Mouse (Mus musculus): ENCODE results near the gene Sipa1l1. TPM values are rescaled to one million over a fixed set of nuclear protein-coding genes. Genes with fewer than 3 reads are reported as not detected.

Gene Sipa1l1
- polyA plus RNA-seq, 1 experiment from 2014 or later = 25.6 TPM

GRCm38 (mm10) chr12:82321397-82321796 is 152.3 kb downstream of the Sipa1l1 start:
- no peaks in the 10 kb centered on the region for H3K27me3 ChIP-seq
- 80% methylated on average over 8 of the region's 8 CpGs for WGBS
- H3K36me3 ChIP-seq = no peaks in the 10 kb centered on the region
- no peak for ATAC-seq (replicated peaks)
- H3K27ac ChIP-seq (replicated peaks) = peak overlapping the region; percentile 38; the same call in 1 of the 2 replicates
- peaks cover under 1% of the 10 kb centered on the region; the same call in 1 of the 2 replicates for H3K4me1 ChIP-seq
- H3K4me2 ChIP-seq (replicated peaks) = no peak overlapping the region
- H3K9me3 ChIP-seq = no peaks in the 10 kb centered on the region
- H3K4me3 ChIP-seq = no peak overlapping the region
- no peak overlapping the region for H3K9ac ChIP-seq (replicated peaks)

DNA sequence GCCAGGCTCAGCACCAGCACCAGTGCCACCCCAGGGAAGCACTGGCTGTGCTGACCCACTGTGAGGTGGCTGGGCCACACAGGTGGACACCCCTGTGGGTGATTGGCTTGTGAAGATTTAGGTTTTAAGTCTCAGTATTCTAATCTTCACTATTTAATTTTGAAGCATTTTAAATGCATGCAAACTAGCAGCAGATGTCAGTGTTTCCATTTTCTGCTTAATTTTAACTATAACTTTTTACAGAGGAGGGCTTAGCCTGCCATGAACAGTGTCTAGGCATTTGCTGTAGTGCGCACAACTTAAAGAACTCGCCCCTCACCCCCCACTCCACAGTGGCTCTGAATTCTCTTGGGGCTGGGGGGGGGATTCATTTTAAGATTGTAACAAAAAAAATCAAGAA is 152.7 kb downstream of the Sipa1l1 start:
- 90% methylated on average over 2 of the region's 2 CpGs for WGBS

GRCm38 (mm10) chr12:82322759-82323451 is 153.8 kb downstream of the Sipa1l1 start:
- Histone ChIP-seq H3K4me1 (peaks cover 3% of the 10 kb centered on the region; the same call in 1 of the 2 replicates), H3K27me3 (no peaks in the 10 kb centered on the region), H3K9me3 (no peaks in the 10 kb centered on the region), H3K4me2 (replicated peaks) (no peak overlapping the region), H3K9ac (replicated peaks) (no peak overlapping the region), H3K27ac (replicated peaks) (no peak overlapping the region), H3K4me3 (no peak overlapping the region), H3K36me3 (no peaks in the 10 kb centered on the region)
- 77% methylated on average over 7 of the region's 7 CpGs for WGBS
- ATAC-seq (replicated peaks) = no peak

More for the DNA sequence above, 152.7 kb downstream of the Sipa1l1 start:
- peak overlapping the region; percentile 38; the same call in 1 of the 2 replicates for H3K27ac ChIP-seq (replicated peaks)
- H3K27me3 ChIP-seq = no peaks in the 10 kb centered on the region
- no peaks in the 10 kb centered on the region for H3K9me3 ChIP-seq
- H3K4me1 ChIP-seq = peaks cover 3% of the 10 kb centered on the region; the same call in 1 of the 2 replicates
- no peak overlapping the region for H3K4me3 ChIP-seq
- no peak overlapping the region for H3K9ac ChIP-seq (replicated peaks)
- no peak for ATAC-seq (replicated peaks)
- no peak overlapping the region for H3K4me2 ChIP-seq (replicated peaks)
- no peaks in the 10 kb centered on the region for H3K36me3 ChIP-seq

- no peak overlapping the region for H3K27ac ChIP-seq (replicated peaks)
- 64% methylated on average over 5 of the region's 5 CpGs for WGBS
Measured at GRCm38 (mm10) chr12:82324621-82325020, 155.5 kb downstream of the Sipa1l1 start.

DNA sequence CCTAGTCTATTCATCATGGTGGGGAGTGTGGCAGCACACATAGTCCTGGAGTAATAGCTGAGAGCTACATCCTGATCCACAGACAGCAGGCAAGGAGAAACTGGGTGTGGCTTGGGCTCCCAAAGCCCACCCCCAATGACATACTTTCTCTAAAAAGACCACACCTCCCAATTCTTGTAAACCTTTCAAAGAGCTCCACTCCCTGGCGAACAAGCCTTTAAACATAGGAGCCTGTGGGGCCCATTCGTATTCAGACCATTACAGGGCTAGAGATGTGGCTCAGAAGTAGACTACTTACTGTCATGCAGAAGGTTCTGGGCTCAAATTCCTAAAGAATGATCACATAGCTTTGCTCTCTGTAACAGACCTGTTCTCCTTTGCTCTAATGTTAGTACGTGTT is 156.4 kb downstream of the Sipa1l1 start:
- Histone ChIP-seq H3K9ac (replicated peaks) (no peak overlapping the region), H3K27ac (replicated peaks) (no peak overlapping the region), H3K4me1 (peaks cover 3% of the 10 kb centered on the region; the same call in 1 of the 2 replicates), H3K36me3 (no peaks in the 10 kb centered on the region), H3K4me2 (replicated peaks) (no peak overlapping the region), H3K27me3 (no peaks in the 10 kb centered on the region), H3K4me3 (no peak overlapping the region), H3K9me3 (no peaks in the 10 kb centered on the region)
- 83% methylated on average over 3 of the region's 3 CpGs for WGBS
- ATAC-seq (replicated peaks) = no peak

More at GRCm38 (mm10) chr12:82324621-82325020, 155.5 kb downstream of the Sipa1l1 start:
- H3K4me3 ChIP-seq = no peak overlapping the region
- H3K27me3 ChIP-seq = no peaks in the 10 kb centered on the region
- no peak for ATAC-seq (replicated peaks)
- no peak overlapping the region for H3K9ac ChIP-seq (replicated peaks)
- peaks cover 3% of the 10 kb centered on the region; the same call in 1 of the 2 replicates for H3K4me1 ChIP-seq
- H3K9me3 ChIP-seq = no peaks in the 10 kb centered on the region
- H3K4me2 ChIP-seq (replicated peaks) = no peak overlapping the region
- no peaks in the 10 kb centered on the region for H3K36me3 ChIP-seq

DNA sequence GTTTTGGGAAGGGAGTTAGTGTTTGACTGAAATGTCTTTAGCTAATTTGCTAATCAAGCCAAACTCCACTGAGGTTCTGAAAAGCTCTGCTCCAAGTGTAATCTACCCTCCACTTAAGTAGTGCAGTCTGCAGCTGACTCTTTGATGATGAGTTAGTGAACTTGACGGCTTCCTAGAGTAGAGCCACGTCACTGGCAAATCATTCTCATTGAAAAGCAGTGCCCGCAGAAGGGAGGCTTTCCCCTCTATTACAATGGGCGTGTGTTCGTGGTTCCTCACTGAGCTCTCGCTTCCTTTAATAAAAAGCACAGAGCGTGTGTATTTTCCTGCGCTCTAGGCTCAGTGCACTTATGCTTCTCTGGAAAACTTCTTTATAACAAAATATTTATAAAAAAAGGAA is 157.3 kb downstream of the Sipa1l1 start:
- Histone ChIP-seq H3K4me3 (no peak overlapping the region), H3K4me2 (replicated peaks) (no peak overlapping the region), H3K36me3 (no peaks in the 10 kb centered on the region), H3K9ac (replicated peaks) (no peak overlapping the region), H3K4me1 (peaks cover 3% of the 10 kb centered on the region; the same call in 1 of the 2 replicates), H3K9me3 (no peaks in the 10 kb centered on the region), H3K27me3 (no peaks in the 10 kb centered on the region), H3K27ac (replicated peaks) (no peak overlapping the region)
- no peak for ATAC-seq (replicated peaks)
- 48% methylated on average over 8 of the region's 8 CpGs for WGBS

DNA sequence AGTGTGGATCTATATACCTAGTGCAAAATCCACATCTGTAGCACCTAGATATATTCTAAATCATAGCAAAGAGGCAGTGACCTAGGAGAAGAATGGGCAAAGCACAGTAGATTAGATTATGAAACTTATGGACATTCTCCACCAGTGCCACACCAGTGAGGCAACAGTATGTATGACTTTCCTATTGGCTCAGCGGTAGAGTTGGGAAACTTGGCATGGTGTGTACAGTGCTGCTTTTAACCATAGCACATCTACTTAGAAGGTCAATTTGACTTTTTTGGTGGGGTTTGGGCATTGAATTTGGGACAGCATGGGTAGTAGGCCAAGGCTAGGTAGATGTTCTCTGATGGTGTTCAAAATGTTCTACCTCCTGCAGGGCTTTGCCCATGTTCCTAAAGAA is 159.0 kb downstream of the Sipa1l1 start:
- ATAC-seq (replicated peaks) = no peak
- no peak overlapping the region for H3K9ac ChIP-seq (replicated peaks)
- 95% methylated on average over 1 of the region's 1 CpGs for WGBS
- no peak overlapping the region for H3K27ac ChIP-seq (replicated peaks)
- H3K36me3 ChIP-seq = no peaks in the 10 kb centered on the region
- H3K4me2 ChIP-seq (replicated peaks) = no peak overlapping the region
- H3K27me3 ChIP-seq = no peaks in the 10 kb centered on the region
- H3K9me3 ChIP-seq = no peaks in the 10 kb centered on the region
- no peak overlapping the region for H3K4me3 ChIP-seq
- peaks cover 3% of the 10 kb centered on the region; the same call in 1 of the 2 replicates for H3K4me1 ChIP-seq

GRCm38 (mm10) chr12:82332836-82333614 is 163.9 kb downstream of the Sipa1l1 start:
- no peak overlapping the region for H3K4me3 ChIP-seq
- H3K9me3 ChIP-seq = no peaks in the 10 kb centered on the region
- H3K4me2 ChIP-seq (replicated peaks) = no peak overlapping the region
- no peak overlapping the region for H3K9ac ChIP-seq (replicated peaks)
- peaks cover 20% of the 10 kb centered on the region for H3K4me1 ChIP-seq
- H3K36me3 ChIP-seq = no peaks in the 10 kb centered on the region
- 91% methylated on average over 12 of the region's 12 CpGs for WGBS
- no peak overlapping the region for H3K27ac ChIP-seq (replicated peaks)
- H3K27me3 ChIP-seq = no peaks in the 10 kb centered on the region
- ATAC-seq (replicated peaks) = no peak

GRCm38 (mm10) chr12:82333999-82334398 is 164.9 kb downstream of the Sipa1l1 start:
- no peaks in the 10 kb centered on the region for H3K9me3 ChIP-seq
- H3K4me3 ChIP-seq = no peak overlapping the region
- H3K27ac ChIP-seq (replicated peaks) = 0 out of 2 replicates have a peak overlapping the region, but pooled peaks have one; percentile 68
- H3K9ac ChIP-seq (replicated peaks) = no peak overlapping the region
- peaks cover 26% of the 10 kb centered on the region for H3K4me1 ChIP-seq
- H3K4me2 ChIP-seq (replicated peaks) = no peak overlapping the region
- no peaks in the 10 kb centered on the region for H3K27me3 ChIP-seq
- no peak for ATAC-seq (replicated peaks)
- no peaks in the 10 kb centered on the region for H3K36me3 ChIP-seq
- WGBS = 68% methylated on average over 5 of the region's 5 CpGs

GRCm38 (mm10) chr12:82334550-82334949 is 165.4 kb downstream of the Sipa1l1 start:
- no peak overlapping the region for H3K4me3 ChIP-seq
- peaks cover 32% of the 10 kb centered on the region for H3K4me1 ChIP-seq
- H3K9me3 ChIP-seq = no peaks in the 10 kb centered on the region
- WGBS = 28% methylated on average over 4 of the region's 4 CpGs
- no peak overlapping the region for H3K9ac ChIP-seq (replicated peaks)
- no peaks in the 10 kb centered on the region for H3K27me3 ChIP-seq
- H3K4me2 ChIP-seq (replicated peaks) = no peak overlapping the region
- ATAC-seq (replicated peaks) = no peak
- H3K27ac ChIP-seq (replicated peaks) = peak overlapping the region; percentile 68
- H3K36me3 ChIP-seq = no peaks in the 10 kb centered on the region

DNA sequence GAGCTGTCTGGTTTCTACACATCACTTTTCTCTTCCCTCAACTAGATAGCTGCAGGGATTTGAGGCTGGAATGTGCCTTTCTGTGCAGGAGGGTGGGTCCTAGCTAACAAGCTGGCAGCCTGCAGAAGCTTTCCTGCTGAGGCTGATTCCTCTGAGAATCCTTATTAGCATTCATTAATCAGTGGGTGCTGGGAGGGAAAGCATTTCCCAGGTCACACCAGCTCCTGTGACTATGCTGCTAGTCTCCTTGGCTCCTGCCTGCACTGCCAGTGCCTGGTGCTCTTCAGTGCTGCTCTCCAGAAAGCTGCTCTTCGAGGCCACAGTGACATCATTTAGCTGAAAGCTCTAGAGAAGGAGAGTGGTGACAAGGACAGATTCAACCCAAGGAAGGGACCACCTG is 166.0 kb downstream of the Sipa1l1 start:
- H3K36me3 ChIP-seq = no peaks in the 10 kb centered on the region
- WGBS = 0% methylated on average over 1 of the region's 1 CpGs
- H3K27me3 ChIP-seq = no peaks in the 10 kb centered on the region
- H3K4me2 ChIP-seq (replicated peaks) = no peak overlapping the region
- H3K4me3 ChIP-seq = no peak overlapping the region
- ATAC-seq (replicated peaks) = peak; percentile 65
- no peak overlapping the region; the same call in 1 of the 2 replicates for H3K9ac ChIP-seq (replicated peaks)
- H3K9me3 ChIP-seq = no peaks in the 10 kb centered on the region
- H3K4me1 ChIP-seq = peaks cover 37% of the 10 kb centered on the region
- peak overlapping the region; percentile 68 for H3K27ac ChIP-seq (replicated peaks)

DNA sequence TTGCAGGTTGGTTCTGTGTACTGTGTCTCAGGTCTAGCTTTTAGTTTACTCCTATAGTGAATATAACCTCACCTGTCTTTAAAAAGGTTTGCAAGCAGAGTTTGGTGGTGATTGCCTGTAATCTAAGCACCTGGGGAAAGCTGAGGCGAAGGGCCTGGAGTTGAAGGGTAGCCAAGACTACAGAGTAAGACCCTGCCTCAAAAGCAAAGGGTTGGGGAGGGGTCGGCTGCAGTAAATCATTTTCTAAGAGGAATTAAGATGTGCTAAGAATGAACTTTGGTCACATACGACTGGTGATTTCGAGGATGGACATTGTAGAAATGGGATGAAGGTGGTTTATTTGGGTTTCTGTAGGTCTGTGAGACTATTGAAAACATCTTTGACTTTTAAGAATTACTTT is 169.4 kb downstream of the Sipa1l1 start:
- 81% methylated on average over 4 of the region's 4 CpGs for WGBS
- H3K9ac ChIP-seq (replicated peaks) = no peak overlapping the region
- H3K4me3 ChIP-seq = no peak overlapping the region
- H3K27ac ChIP-seq (replicated peaks) = no peak overlapping the region
- H3K4me1 ChIP-seq = peaks cover 41% of the 10 kb centered on the region
- no peaks in the 10 kb centered on the region for H3K9me3 ChIP-seq
- no peaks in the 10 kb centered on the region for H3K36me3 ChIP-seq
- no peaks in the 10 kb centered on the region for H3K27me3 ChIP-seq
- no peak for ATAC-seq (replicated peaks)
- H3K4me2 ChIP-seq (replicated peaks) = peak overlapping the region; percentile 47; the same call in 1 of the 2 replicates

Data from forebrain, embryonic 15.5 days (tissue).